Mouse (Mus musculus) neural tube, embryonic 15.5 days (tissue): ENCODE results near the gene Kptn. TPM values are rescaled to one million over a fixed set of nuclear protein-coding genes. Genes with fewer than 3 reads are reported as not detected.
A peak's percentile ranks its signal among the peaks of the same experiment; 100 is the strongest.

Experiments used
- ATAC-seq: fragments of 200-750 bp; cut with Nextera tagmentation; 2 replicates; pipeline ENCODE4 v1.8.0; 2017; ENCODE audit warnings: mild to moderate bottlenecking, moderate TSS enrichment, moderate library complexity; ENCODE audit not compliant: low FRiP score
- H3K27ac ChIP-seq: fragments of 300-500 bp; sonication (generic); replicated peaks from 2 replicates; pipeline ENCODE4 v1.5.1; 2015; ENCODE audit warnings: mild to moderate bottlenecking, inconsistent platforms
- H3K27me3 ChIP-seq: fragments of 300-500 bp; sonication (generic); replicated peaks from 2 replicates; pipeline ENCODE4 v1.6.1; 2015; ENCODE audit warnings: inconsistent platforms
- H3K36me3 ChIP-seq: fragments of 300-500 bp; sonication (generic); 2 replicates; pipeline ENCODE4 v1.6.1; 2015; ENCODE audit warnings: inconsistent platforms
- H3K4me1 ChIP-seq: fragments of 300-500 bp; sonication (generic); 2 replicates; pipeline ENCODE4 v1.6.1; 2015; ENCODE audit warnings: inconsistent platforms
- H3K4me2 ChIP-seq: fragments of 300-500 bp; sonication (generic); 2 replicates; pipeline ENCODE4 v1.6.1; 2015; ENCODE audit warnings: inconsistent platforms, mild to moderate bottlenecking, moderate library complexity
- H3K4me3 ChIP-seq: fragments of 300-500 bp; sonication (generic); replicated peaks from 2 replicates; pipeline ENCODE4 v1.5.1; 2015; ENCODE audit warnings: mild to moderate bottlenecking, inconsistent platforms
- H3K9ac ChIP-seq: fragments of 300-500 bp; sonication (generic); replicated peaks from 2 replicates; pipeline ENCODE4 v1.6.1; 2015; ENCODE audit warnings: mild to moderate bottlenecking, inconsistent platforms
- H3K9me3 ChIP-seq: fragments of 300-500 bp; sonication (generic); replicated peaks from 2 replicates; pipeline ENCODE4 v1.6.1; 2016; ENCODE audit warnings: inconsistent platforms
- WGBS: fragments of 180-500 bp; shearing (Covaris S2); methylation state at CpG from one replicate; pipeline ENCODE4 v1.1.7; 2015; ENCODE audit warnings: mixed read lengths; 5-methylcytosine and 5-hydroxymethylcytosine counted together
- polyA plus RNA-seq: library from polyadenylated mRNA; unstranded; fragments of >200 nt; fragmentation: Nextera tagmentation; extraction: Ambion mirVana; gene quantifications from 2 replicates; pipeline ENCODE4 v1.2.1, GENCODE M21; 2015

The Kptn gene
- polyA plus RNA-seq: 45.8 and 48.1 TPM in 2 replicates

- H3K4me3 ChIP-seq: peak within 1 kb of the TSS; percentile 77
- peak; percentile 88 for ATAC-seq
- no peaks in the 10 kb centered on the region for H3K9me3 ChIP-seq
- peaks cover 20% of the 10 kb centered on the region for H3K4me1 ChIP-seq
- peak within 1 kb of the TSS; percentile 80 for H3K9ac ChIP-seq
- peak within 1 kb of the TSS; percentile 75 for H3K4me2 ChIP-seq
- H3K27ac ChIP-seq: peak within 1 kb of the TSS; percentile 95
- peaks cover 40% of the 10 kb centered on the region for H3K36me3 ChIP-seq
- no peaks in the 10 kb centered on the region for H3K27me3 ChIP-seq
- 1% methylated on average over 33 of the region's 33 CpGs for WGBS
Measured at GRCm38 (mm10) chr7:16119569-16120261, at the start of gene Kptn. Kptn (plus strand) TSS chr7:16119895.

- no peak overlapping the region for H3K27ac ChIP-seq
- no peak overlapping the region for H3K4me2 ChIP-seq
- H3K36me3 ChIP-seq: no peaks in the 10 kb centered on the region
- ATAC-seq: no peak
- no peaks in the 10 kb centered on the region for H3K9me3 ChIP-seq
- H3K27me3 ChIP-seq: peaks cover 6% of the 10 kb centered on the region; the same call in 1 of the 2 replicates
- H3K4me1 ChIP-seq: no peaks in the 10 kb centered on the region
- no peak overlapping the region for H3K9ac ChIP-seq
- H3K4me3 ChIP-seq: no peak overlapping the region
Measured at GRCm38 (mm10) chr7:16070846-16071245, 48.8 kb upstream of the Kptn start.

GRCm38 (mm10) chr7:16071906-16072305, 47.8 kb upstream of the Kptn start:
- no peaks in the 10 kb centered on the region for H3K36me3 ChIP-seq
- no peak overlapping the region for H3K9ac ChIP-seq
- H3K27ac ChIP-seq: no peak overlapping the region
- H3K9me3 ChIP-seq: no peaks in the 10 kb centered on the region
- no peak overlapping the region for H3K4me3 ChIP-seq
- H3K4me2 ChIP-seq: no peak overlapping the region
- no peak for ATAC-seq
- WGBS: 90% methylated on average over 6 of the region's 6 CpGs
- peaks cover 6% of the 10 kb centered on the region; the same call in 1 of the 2 replicates for H3K27me3 ChIP-seq
- no peaks in the 10 kb centered on the region for H3K4me1 ChIP-seq

- Histone ChIP-seq H3K27ac (no peak overlapping the region), H3K9ac (no peak overlapping the region), H3K4me1 (no peaks in the 10 kb centered on the region), H3K4me3 (no peak overlapping the region), H3K27me3 (no peaks in the 10 kb centered on the region), H3K36me3 (no peaks in the 10 kb centered on the region), H3K4me2 (no peak overlapping the region), H3K9me3 (no peaks in the 10 kb centered on the region)
- WGBS: 52% methylated on average over 1 of the region's 1 CpGs
- ATAC-seq: no peak
Measured at GRCm38 (mm10) chr7:16079947-16080346, 39.7 kb upstream of the Kptn start.

- Histone ChIP-seq H3K4me1 (no peaks in the 10 kb centered on the region), H3K4me2 (no peak overlapping the region), H3K4me3 (no peak overlapping the region), H3K27me3 (no peaks in the 10 kb centered on the region), H3K9ac (no peak overlapping the region), H3K9me3 (no peaks in the 10 kb centered on the region), H3K27ac (no peak overlapping the region), H3K36me3 (no peaks in the 10 kb centered on the region)
- no peak for ATAC-seq
- 73% methylated on average over 4 of the region's 4 CpGs for WGBS
Measured at GRCm38 (mm10) chr7:16080581-16080980, 39.1 kb upstream of the Kptn start.

- Histone ChIP-seq H3K36me3 (no peaks in the 10 kb centered on the region), H3K27ac (no peak overlapping the region), H3K27me3 (no peaks in the 10 kb centered on the region), H3K9me3 (no peaks in the 10 kb centered on the region), H3K4me1 (no peaks in the 10 kb centered on the region), H3K9ac (no peak overlapping the region), H3K4me3 (no peak overlapping the region), H3K4me2 (no peak overlapping the region)
- 72% methylated on average over 4 of the region's 4 CpGs for WGBS
- no peak for ATAC-seq
Measured at GRCm38 (mm10) chr7:16083361-16083760, 36.3 kb upstream of the Kptn start.

- Histone ChIP-seq H3K27ac (no peak overlapping the region), H3K4me1 (no peaks in the 10 kb centered on the region), H3K9ac (no peak overlapping the region), H3K4me2 (no peak overlapping the region), H3K4me3 (no peak overlapping the region), H3K27me3 (no peaks in the 10 kb centered on the region; the same call in 1 of the 2 replicates), H3K36me3 (no peaks in the 10 kb centered on the region), H3K9me3 (no peaks in the 10 kb centered on the region)
- no peak for ATAC-seq
- 75% methylated on average over 2 of the region's 2 CpGs for WGBS
Measured at GRCm38 (mm10) chr7:16087587-16087986, 32.1 kb upstream of the Kptn start.

GRCm38 (mm10) chr7:16094592-16094991, 25.1 kb upstream of the Kptn start:
- Histone ChIP-seq H3K4me1 (peaks cover 13% of the 10 kb centered on the region), H3K9ac (no peak overlapping the region), H3K9me3 (no peaks in the 10 kb centered on the region), H3K36me3 (no peaks in the 10 kb centered on the region), H3K4me3 (no peak overlapping the region), H3K4me2 (no peak overlapping the region), H3K27me3 (peaks cover 12% of the 10 kb centered on the region), H3K27ac (no peak overlapping the region)
- no peak for ATAC-seq
- 71% methylated on average over 3 of the region's 3 CpGs for WGBS

- Histone ChIP-seq H3K4me2 (peak within 1 kb of the TSS; percentile 81), H3K27me3 (peaks cover 12% of the 10 kb centered on the region; the same call in 1 of the 2 replicates), H3K36me3 (peaks cover 11% of the 10 kb centered on the region), H3K9ac (peak within 1 kb of the TSS; percentile 97), H3K4me1 (peaks cover 48% of the 10 kb centered on the region), H3K9me3 (no peaks in the 10 kb centered on the region), H3K4me3 (peak within 1 kb of the TSS; percentile 66), H3K27ac (peak within 1 kb of the TSS; percentile 88)
- peak; percentile 98 for ATAC-seq
- WGBS: under 1% methylated on average over 67 of the region's 68 CpGs
Measured at GRCm38 (mm10) chr7:16098021-16099017, 21.4 kb upstream of the Kptn start, which contains the start of gene Napa. Napa (plus strand) TSS chr7:16098458.

GRCm38 (mm10) chr7:16099901-16100300, 19.8 kb upstream of the Kptn start:
- H3K9me3 ChIP-seq: no peaks in the 10 kb centered on the region
- H3K4me2 ChIP-seq: peak overlapping the region; percentile 81
- peak overlapping the region; percentile 97; the same call in 1 of the 2 replicates for H3K9ac ChIP-seq
- peak overlapping the region; percentile 66; the same call in 1 of the 2 replicates for H3K4me3 ChIP-seq
- H3K36me3 ChIP-seq: peaks cover 17% of the 10 kb centered on the region
- H3K27me3 ChIP-seq: peaks cover 12% of the 10 kb centered on the region; the same call in 1 of the 2 replicates
- ATAC-seq: no peak
- H3K27ac ChIP-seq: no peak overlapping the region
- WGBS: 82% methylated on average over 4 of the region's 4 CpGs
- H3K4me1 ChIP-seq: peaks cover 58% of the 10 kb centered on the region

GRCm38 (mm10) chr7:16101081-16101480, 18.6 kb upstream of the Kptn start:
- no peak overlapping the region for H3K9ac ChIP-seq
- 77% methylated on average over 7 of the region's 7 CpGs for WGBS
- H3K36me3 ChIP-seq: peaks cover 22% of the 10 kb centered on the region
- no peak overlapping the region for H3K4me2 ChIP-seq
- no peaks in the 10 kb centered on the region for H3K9me3 ChIP-seq
- H3K27me3 ChIP-seq: 0 out of 2 replicates have a peak, but pooled peaks cover 4% of the 10 kb centered on the region
- no peak overlapping the region for H3K4me3 ChIP-seq
- peaks cover 58% of the 10 kb centered on the region for H3K4me1 ChIP-seq
- no peak for ATAC-seq
- no peak overlapping the region for H3K27ac ChIP-seq
